Mouse (Mus musculus) urinary bladder, postnatal 4 days (tissue): ENCODE data around the gene Sf3b3.

ENCODE experiments used
- DNase-seq, 2 experiments: peaks; one replicate each; pipeline ENCODE4 v3.0.0; 2021 to 2022; ENCODE audit warnings: low spot score in 2 of 2

Gene Sf3b3

DNA sequence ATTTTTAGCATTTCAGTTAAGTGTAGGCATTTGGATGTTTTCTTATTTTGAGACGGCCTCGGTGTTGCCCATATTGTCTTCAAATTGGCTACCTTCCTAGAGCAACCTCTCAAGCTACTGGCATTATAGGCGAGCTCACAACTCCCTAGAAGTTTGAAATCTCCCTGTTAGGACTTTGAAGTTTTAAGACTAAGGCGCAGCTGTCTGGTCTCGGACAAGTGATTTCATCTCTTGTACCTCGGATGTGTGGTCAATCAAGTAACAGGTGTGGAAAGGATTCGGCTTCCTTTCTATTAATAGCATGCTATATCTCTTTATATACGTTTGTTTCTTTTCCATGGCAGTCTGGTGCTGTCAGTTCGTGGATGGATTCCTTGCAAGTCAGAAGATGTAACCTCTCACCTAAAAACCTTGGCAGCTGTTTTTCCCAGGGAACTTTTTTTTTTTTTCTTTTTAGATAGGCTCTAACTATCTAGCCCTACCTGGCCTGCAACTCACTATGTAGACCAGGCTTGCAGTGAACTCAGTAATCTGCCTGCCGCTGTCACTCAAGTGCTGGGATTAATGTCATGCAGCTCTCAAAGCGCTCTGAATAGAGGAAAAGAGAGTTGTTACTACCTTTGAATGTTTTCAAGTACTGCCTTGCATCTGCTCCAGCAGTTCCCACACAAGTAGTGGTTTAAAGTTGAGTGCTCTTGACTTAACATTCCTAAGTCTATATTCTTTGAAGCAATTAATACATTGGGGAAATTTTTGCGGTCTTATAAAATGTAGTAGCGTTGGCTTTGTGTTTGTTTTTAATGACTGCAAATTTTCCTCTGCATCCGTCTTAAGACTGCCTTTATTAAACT lies 1.3 kb upstream of the Sf3b3 start:
- no peak for DNase-seq

GRCm38 (mm10) chr8:110847171-110847549 lies 573 bp upstream of the Sf3b3 start:
- DNase-seq: no peak

DNA sequence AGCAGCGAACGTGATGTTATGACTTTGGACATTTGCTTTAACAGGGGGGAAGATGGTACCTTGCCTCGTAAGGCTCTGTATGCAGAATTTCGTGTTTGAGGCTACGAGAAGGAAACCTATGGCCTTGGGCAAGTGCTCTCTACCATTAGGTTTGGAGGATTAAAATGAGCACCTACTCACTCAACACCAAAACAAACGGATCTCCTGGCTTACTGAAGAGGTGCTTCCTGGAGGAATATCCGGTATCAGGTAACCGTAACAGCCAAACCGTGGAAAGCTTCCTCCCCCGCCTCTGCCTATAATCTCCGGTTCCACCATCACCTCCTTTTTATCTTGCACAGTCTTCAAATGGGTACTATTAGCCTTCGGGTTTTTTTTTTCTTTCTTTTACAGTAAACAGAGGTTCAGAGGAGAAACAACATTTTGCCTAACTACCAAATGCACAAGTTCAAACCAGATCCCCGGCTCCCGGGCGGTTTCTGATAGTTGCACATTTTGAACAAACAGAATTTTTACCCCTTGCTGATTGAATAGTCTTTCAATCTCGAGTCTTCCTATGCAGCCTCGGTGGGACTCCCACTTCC lies 674 bp downstream of the Sf3b3 start:
- DNase-seq: no peak

DNA sequence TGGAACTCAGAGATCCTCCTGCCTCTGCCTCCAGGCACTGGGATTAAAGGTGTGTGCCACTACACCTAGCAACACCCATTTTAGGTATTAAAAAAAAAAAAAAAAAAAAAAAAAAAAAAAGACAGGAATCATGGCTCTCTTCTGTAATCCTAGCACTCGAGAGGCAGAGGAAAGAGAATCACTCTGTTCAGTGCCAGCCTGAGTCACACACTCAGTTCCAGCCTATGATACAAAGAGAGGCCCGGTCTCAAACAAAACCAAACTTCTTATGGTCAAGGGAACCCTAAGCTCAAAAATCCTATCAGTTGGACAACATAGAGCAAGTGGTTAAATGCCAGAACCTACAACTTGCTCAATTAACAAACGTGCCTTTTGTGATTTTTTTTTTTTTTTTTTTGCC lies 1.6 kb downstream of the Sf3b3 start:
- no peak for DNase-seq

- DNase-seq: no peak
Observed at GRCm38 (mm10) chr8:110843207-110843606, 3.4 kb downstream of the Sf3b3 start.

DNA sequence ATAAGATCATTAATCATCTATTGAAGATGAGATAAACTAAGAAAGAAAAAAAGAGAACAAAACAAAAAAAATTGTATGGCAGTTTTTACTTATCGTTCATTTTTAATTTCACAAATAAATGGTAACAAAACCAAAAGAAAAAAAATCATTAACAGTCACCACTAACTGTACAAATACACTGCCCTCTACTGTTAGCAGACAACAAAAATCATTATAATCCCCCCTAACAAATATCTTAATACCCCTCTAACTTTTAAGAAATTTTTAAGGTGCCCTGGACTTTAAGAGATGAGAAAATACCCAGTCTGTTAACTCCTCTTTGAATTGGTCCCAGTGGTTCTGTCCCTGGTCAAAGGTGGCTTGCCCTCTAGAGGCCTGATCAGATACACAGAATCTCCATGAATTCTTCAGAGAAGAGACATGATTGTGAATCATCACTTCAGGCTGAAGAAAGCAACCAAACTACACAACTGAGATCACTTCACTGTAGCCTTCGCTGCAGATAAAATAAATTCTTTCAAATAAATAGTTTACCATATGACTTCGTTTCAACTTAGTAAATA lies 4.5 kb downstream of the Sf3b3 start:
- DNase-seq: no peak

DNA sequence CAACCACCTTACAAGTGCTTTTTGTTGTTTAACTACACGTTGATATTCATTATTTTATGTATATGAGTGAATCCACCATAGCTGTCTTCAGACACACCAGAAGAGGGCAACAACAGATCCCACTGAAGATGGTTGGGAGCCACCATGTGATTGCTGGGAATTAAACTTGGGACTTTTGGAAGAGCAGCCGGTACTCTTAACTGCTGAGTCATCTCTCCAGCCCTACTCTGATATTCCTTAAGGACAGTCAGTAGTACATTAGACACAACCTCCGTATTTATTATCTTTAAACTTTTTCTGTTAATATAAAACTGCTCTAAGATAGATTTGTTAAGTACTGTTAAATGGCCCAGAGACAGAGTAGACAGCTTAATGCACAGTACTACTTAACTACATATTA lies 14.6 kb downstream of the Sf3b3 start:
- no peak for DNase-seq

DNA sequence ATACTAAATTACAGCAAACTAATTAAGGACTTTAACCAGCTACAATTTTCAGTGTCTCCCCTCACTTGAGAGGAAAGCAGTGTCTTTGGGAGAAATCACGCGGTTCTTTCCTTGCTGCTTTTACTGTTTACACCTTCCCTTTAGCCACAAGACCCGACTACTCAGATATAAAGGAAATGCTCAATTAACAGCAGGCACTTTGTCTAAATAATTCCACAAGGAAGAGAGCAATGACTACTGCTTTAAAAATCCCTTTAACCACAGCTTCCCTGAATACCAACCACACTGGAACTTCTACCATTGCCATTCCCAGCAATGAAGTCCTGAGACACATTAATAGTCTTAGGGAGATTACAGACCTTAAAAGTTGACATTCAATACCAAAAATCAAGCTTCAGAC lies 18.1 kb downstream of the Sf3b3 start:
- DNase-seq: no peak

GRCm38 (mm10) chr8:110824861-110825260 lies 21.7 kb downstream of the Sf3b3 start:
- DNase-seq: no peak

DNA sequence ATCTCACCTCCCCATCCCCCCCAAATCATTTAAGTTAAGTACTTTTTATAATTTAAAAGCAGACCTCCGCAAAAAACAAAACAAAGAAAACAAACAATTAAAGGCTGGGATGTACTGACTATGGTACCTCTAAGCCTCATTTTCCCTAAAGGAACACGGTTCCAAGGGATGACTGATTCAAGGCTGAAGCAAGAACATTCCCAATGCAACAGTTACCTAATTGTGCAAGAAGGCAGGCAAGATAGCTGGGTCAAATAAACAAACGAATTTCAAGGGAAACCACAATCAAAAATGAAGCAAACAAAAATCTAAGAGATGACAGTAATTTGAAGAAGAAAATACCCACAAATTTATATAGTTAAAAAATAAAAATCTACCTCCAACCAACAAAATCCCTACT lies 24.6 kb downstream of the Sf3b3 start:
- DNase-seq: no peak

DNA sequence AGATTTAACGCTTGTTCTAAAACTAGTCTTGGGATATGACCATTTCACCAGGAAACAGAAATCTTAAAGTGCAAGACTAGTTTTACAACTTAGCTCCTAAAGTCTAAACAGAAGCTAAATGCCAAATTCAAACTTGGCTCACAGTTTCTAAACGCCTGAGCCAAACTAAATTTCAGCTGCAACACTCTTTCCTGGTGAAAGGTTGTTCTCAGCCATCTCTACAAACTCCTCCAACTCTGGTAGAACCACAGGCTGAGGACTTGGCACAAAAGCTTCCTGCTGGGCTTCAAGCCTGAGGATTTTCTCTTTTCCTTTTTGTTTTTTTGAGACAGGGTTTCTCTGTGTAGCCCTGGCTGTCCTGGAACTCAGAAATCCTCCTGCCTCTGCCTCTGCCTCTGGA lies 26.3 kb downstream of the Sf3b3 start:
- DNase-seq: no peak

DNA sequence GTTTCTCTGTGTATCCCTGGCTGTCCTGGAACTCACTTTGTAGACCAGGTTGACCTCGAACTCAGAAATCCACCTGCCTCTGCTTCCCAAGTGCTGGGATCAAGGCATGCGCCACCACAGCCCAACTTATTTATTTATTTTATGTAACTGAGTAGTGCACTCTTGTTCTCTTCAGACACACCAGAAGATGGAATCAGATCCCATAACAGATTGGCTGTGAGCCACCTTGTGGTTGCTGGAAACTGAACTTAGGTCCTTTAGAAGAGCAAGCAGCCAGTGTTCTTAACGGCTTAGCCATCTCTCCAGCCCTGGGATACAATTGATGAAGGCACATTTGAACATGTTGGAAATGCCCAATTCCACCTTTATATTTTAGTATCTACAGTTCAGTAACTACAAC lies 28.0 kb downstream of the Sf3b3 start:
- DNase-seq: no peak

DNA sequence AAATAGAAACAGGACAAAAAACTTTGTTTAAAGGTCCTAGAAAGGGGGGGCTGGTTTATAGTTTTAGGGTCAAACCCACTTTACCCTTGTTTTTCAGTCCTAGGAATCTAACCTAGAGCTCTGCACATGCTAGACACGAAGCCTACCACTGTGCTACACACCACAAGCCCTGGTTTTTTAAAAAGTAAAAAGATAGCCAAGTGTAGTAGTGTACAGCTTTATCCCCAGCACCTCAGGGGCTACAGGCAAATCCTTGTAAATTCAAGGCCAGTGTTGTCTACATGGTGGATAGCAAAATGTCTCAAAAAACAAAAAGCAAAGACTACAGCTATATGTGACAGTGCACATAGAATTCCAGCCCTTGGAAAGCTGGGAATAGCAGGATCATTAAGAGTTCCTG lies 29.6 kb downstream of the Sf3b3 start:
- DNase-seq: no peak

- DNase-seq: no peak
Observed at GRCm38 (mm10) chr8:110815308-110815707, 31.3 kb downstream of the Sf3b3 start.

DNA sequence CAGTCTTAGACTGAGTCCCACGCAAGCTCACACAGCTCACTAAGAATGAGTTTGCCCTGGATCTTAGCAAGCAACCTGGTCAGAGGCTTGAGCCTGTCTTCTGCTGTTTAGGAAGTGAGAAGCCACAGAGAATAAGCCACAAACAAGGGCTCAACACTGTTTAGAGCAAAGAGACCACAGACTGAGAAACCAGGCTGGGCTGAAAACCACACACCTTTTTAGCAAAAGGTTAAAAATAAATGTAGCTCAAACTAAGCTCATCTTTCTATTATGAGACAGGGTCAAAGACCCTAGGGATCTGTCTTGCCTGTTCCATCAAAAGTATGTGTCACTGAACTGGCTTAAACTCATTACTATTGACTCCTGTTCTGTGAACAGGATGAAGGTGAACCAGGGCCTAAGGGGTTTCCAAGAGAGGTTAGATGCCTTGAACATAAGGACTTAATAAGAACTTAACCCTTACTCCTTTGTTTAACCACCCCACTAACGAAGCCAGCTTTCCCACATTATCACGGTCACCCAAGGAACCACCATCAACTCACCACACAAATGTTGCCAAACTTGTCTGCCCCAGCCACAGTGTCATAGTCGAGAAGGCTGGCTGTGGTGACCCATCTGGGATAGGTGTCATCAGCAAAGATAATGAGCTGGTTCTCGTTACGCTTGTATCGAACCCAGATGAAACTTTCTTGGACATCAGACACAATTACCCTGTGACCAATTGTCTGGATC lies 33.3 kb downstream of the Sf3b3 start:
- no peak for DNase-seq

DNA sequence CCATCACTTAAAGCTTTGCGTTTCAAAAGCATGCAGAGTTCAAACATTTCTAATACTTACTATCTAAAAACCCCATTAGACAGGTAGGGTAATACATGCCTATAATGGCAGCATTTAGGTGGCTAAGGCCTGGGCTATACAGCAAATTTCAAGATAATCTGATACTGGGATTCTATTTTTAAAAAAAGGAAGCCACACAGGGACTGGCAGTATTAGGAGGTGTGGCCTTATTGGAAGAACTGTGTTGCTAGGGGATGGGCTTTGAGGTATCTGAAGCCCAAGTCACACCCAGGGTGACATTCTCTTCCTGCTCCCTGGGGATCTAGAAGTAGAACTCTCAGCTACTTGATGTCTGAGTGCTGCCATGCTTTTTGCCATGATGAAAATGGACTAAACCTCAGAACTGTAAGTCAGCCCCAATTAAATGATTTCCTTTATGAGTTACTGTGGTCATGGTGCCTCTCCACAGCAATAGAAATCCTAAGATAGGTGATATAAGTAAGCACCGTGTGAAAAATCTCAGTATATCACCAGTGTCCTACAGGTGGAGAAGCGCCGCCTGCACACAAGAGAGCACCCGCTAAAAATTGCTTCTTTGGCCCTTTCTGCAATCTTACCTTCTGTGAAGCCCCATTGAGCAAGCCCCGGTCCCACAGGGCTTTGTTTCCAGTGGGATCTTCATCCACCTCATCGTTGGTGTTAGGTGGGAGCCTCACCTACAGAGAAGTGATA lies 34.1 kb downstream of the Sf3b3 start:
- DNase-seq: no peak

DNA sequence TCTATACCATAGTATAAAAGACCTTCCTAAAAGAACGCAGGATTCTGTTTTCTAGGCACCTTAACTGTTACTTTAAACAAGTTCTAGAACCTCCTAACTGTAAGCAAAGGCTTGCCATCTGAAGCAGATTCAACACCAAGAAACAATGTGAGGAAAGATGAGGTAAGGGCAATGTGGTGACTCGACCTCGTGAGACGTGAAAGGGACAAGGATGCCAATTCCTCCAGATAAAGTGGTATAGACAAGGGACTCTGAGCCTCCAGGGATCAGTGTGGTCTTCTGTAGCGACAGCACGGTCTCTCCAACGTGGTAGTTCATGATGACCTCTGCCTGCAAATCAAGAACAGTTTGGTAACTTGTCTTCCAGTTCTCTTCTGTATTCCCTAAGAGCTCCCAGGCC lies 34.8 kb downstream of the Sf3b3 start:
- DNase-seq: no peak

DNA sequence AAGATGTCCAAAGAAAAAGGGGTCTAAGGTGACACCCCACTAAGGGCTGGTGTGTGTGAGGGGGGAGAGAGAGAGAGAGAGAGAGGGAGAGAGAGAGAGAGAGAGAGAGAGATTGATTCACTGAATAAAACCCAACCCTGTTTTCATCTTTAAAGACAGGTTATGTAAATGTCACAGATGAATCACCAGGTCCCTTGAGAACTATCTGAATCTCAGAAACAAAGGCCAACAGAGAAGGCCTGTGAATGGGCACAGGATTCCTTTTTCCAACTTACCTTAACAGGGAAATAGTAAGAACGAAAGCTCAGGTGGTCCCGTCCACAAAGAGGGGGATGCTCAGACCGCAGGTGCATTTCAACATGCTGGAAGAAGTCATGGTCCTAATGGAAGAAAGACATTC lies 35.5 kb downstream of the Sf3b3 start:
- no peak for DNase-seq

DNA sequence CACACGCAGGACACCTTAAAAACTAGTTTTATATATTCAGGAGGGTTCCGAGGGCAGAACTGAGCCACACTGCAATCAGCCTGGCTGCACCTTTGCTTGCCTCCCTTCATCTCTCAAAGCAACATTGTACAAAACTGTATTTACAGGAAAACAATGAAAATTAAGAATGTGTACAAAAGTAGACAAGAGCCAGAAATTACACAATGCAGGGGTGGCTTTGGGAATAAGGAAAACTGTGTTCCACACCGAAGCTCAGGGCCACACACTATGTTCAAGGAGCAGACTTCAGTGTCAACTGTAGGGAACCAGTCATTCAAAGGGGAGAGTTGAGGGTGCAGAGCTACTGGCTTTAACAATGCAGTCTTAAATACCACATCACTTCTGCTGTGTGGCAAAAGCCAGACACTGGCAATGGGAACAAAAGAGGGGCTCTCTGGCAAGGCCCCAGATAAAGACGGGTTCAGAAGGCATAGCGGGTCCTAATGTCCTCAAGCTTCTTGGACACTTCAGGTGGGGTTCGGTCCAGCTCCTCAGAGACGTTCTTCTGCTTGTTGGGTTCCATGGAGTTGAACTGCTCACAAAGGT lies 36.0 kb downstream of the Sf3b3 start:
- DNase-seq: no peak

DNA sequence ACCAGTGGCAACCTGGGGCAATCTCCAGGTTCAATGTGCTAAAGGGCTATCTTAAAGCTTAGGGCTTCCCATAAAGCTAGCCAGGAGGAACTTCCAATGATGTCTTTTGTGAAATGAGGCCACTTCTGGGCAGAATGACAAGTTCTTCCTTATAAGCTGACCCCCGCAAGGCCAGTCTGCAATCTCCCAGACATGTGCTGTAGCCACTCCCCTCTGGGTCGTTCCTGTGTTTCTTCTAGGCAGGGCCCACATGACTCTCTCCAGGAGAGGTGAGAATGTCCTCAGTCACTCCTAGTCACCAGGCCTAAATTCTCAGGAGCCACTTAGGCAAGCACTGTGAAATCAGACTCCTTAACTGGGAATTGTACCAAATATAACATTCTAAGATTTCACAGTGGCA lies 36.8 kb downstream of the Sf3b3 start:
- DNase-seq: peak in 1 of 2 experiments; percentile 31
